Mouse (Mus musculus) ES-E14 (cell line): ENCODE measurements around the gene Spsb1. TPM values are rescaled to one million over a fixed set of nuclear protein-coding genes. Genes with fewer than 3 reads are reported as not detected.
A peak's percentile ranks its signal among the peaks of the same experiment; 100 is the strongest.

Source experiments
- DNase-seq: peaks from one replicate; pipeline ENCODE4 v3.0.0-alpha.2; 2013; ENCODE audit warnings: low read depth, low spot score
- H3K27ac ChIP-seq: 2 replicates; pipeline ENCODE4 v1.5.1; 2012; ENCODE audit warnings: low read depth, mild to moderate bottlenecking, low read length, moderate library complexity, mixed read lengths; ENCODE audit not compliant: poor library complexity, insufficient read depth, severe bottlenecking
- H3K36me3 ChIP-seq: 2 replicates; pipeline ENCODE4 v1.6.1; 2012; ENCODE audit warnings: mild to moderate bottlenecking, low read length, moderate library complexity, mixed read lengths; ENCODE audit not compliant: control insufficient read depth, poor library complexity, insufficient read depth, severe bottlenecking
- H3K4me1 ChIP-seq, 2 experiments: fragments of 150-350 bp in 1 of 2; sonication (generic) in 1 of 2; 2 replicates each; pipeline ENCODE4 v1.6.1; 2012; ENCODE audit warnings: low read length in 2 of 2, mild to moderate bottlenecking in 1 of 2, mixed read lengths in 1 of 2; ENCODE audit not compliant: control insufficient read depth in 2 of 2, insufficient read depth in 2 of 2, poor library complexity in 1 of 2
- H3K4me3 ChIP-seq, 2 experiments: fragments of 150-350 bp in 1 of 2; sonication (generic) in 1 of 2; 2 replicates each; pipeline ENCODE4 v1.5.1; 2012; ENCODE audit warnings: low read length in 2 of 2, low read depth in 1 of 2, mild to moderate bottlenecking in 1 of 2, mixed read lengths in 1 of 2; ENCODE audit not compliant: insufficient read depth in 1 of 2, poor library complexity in 1 of 2, severe bottlenecking in 1 of 2
- H3K9ac ChIP-seq: 2 replicates; pipeline ENCODE4 v1.6.1; 2012; ENCODE audit warnings: low read depth, mild to moderate bottlenecking, low read length, mixed read lengths; ENCODE audit not compliant: poor library complexity, insufficient read depth, severe bottlenecking
- H3K9me3 ChIP-seq: fragments of 150-350 bp; sonication (generic); 2 replicates; pipeline ENCODE4 v1.6.1; 2012; ENCODE audit warnings: low read depth, mild to moderate bottlenecking, low read length; ENCODE audit not compliant: control insufficient read depth, insufficient read depth
- CHD2 ChIP-seq: IDR thresholded peaks from 2 replicates; pipeline ENCODE4 v1.6.1; 2014; ENCODE audit warnings: mild to moderate bottlenecking, low read depth, low read length, inconsistent platforms
- HCFC1 ChIP-seq: IDR thresholded peaks from 2 replicates; pipeline ENCODE4 v1.6.1; 2012; ENCODE audit warnings: low read length, inconsistent platforms, borderline replicate concordance; ENCODE audit not compliant: insufficient read depth
- MAFK ChIP-seq: IDR thresholded peaks from 2 replicates; pipeline ENCODE4 v1.6.1; 2014; ENCODE audit warnings: mild to moderate bottlenecking, low read depth, low read length, inconsistent platforms; ENCODE audit not compliant: insufficient read depth
- ZC3H11A ChIP-seq: IDR thresholded peaks from 2 replicates; pipeline ENCODE4 v1.6.1; 2012; ENCODE audit warnings: low read depth, mild to moderate bottlenecking, inconsistent platforms, low read length, borderline replicate concordance
- ZNF384 ChIP-seq: IDR thresholded peaks from 2 replicates; pipeline ENCODE4 v1.6.1; 2012; ENCODE audit warnings: low read depth, low read length, inconsistent platforms
- in situ Hi-C, 2 experiments: fragments of 600-800 bp; cut with MboI; formaldehyde crosslinking; loops; one replicate each; pipeline ENCODE4 v1.15.1; 2025; ENCODE audit warnings: low sequenced_read_pairs in 2 of 2, inconsistent platforms in 1 of 2; ENCODE audit not compliant: unreplicated experiment in 2 of 2
- total RNA-seq: library from RNA; depleted of rRNA; stranded (reverse); fragments of 300-350 nt; gene quantifications from 2 replicates; pipeline ENCODE4 v1.2.3, GENCODE M21; 2012

The Spsb1 gene
- total RNA-seq, 1 experiment = 12.0 TPM

DNA sequence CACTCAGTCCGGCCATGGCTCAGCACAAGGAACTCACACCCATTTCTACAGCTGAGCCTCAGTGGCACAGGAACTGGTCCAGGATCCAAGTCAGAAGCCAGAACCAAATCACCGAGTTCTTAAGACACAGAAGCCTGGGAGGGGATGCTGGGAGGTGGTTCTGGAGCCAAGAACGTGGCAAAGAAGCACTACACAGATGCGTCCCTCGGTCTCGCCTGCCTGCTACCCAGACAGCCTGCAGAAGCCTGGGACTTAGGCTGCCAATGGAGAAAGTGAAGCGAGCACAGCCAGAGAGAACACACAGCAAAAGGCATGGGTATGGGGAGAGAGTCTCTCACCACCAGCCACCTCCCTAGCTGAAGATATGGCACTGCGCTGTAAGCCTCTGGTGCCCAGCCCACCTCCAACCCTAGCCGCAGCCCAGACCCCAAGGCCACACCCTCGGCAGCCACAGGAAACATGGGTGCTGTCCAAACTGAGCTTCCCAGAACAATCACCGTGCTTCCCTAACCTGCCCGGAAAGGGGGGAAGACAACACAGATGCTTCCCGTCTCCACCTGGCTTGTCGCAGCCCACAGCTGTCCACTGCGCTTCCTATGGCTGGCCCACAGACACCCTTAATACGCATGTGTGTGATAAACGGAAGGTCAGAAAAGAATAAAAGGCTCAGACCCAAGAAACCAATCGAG lies 13.6 kb downstream of the Spsb1 start:
- no peak for DNase-seq
- Histone ChIP-seq H3K4me3 (no peak overlapping the region), H3K9ac (no peak overlapping the region), H3K4me1 (peaks cover 32 to 43% of the 10 kb centered on the region in 2 experiments), H3K27ac (no peak overlapping the region), H3K9me3 (no peaks in the 10 kb centered on the region), H3K36me3 (no peaks in the 10 kb centered on the region; the same call in 1 of the 2 replicates)
- TF ChIP-seq HCFC1 (no peak), MAFK (no peak), CHD2 (no peak), ZNF384 (no peak), ZC3H11A (no peak)
- in situ Hi-C loops = no loop called here

DNA sequence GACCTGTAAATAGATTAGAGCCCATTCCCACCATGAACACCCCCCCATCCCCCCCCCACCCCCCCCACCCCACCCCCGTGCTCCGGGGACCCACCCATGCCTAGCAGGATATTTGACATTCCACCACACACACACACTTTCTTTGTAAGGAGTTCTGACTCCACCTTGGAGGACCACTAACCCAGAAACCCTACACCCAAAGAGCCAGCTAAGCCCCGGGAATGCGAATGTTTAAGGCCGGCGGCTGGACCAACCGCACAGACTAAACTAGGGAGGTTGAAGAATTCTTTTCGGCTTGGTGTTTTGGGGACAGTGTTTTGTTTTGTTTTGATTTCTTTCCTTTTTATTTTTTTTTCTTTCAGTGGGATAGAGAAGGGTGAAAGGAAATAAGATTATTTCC lies 16.1 kb downstream of the Spsb1 start:
- in situ Hi-C loops = no loop called here
- DNase-seq = no peak
- Histone ChIP-seq H3K4me1 (peaks cover 26 to 38% of the 10 kb centered on the region in 2 experiments), H3K27ac (no peak overlapping the region), H3K9ac (no peak overlapping the region), H3K9me3 (no peaks in the 10 kb centered on the region), H3K4me3 (no peak overlapping the region; a peak in 1 of 4 replicates), H3K36me3 (no peaks in the 10 kb centered on the region; the same call in 1 of the 2 replicates)
- TF ChIP-seq ZC3H11A (no peak), ZNF384 (no peak), MAFK (no peak)

DNA sequence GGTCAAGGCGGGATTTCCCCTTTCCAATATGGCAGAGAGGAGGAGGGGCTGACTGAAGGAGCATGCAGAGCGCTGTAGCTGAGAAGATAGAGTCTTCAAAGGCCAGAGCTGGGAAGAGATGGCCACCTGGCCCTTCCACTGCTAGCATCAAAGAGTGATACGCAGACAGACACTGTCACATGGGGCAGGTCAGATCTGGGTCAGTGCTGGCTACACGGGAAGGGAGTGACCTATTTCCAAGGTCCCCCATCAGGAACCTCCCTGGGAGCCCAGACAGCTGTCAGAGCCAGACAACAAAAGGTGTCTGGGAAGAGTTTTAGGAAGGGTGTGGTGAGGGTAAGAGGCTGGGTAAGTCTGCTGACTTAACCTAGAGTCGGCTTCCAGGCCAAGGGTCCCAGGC lies 17.9 kb downstream of the Spsb1 start:
- peak; percentile 84 for DNase-seq
- H3K4me1 ChIP-seq = peaks cover 26 to 30% of the 10 kb centered on the region in 2 experiments
- TF ChIP-seq HCFC1 (no peak), MAFK (0 out of 2 replicates have a peak, but pooled peaks have one; percentile 16), ZNF384 (no peak), ZC3H11A (no peak), CHD2 (peak; percentile 47; the same call in 1 of the 2 replicates)
- no peaks in the 10 kb centered on the region for H3K9me3 ChIP-seq
- H3K9ac ChIP-seq = no peak overlapping the region
- H3K4me3 ChIP-seq = peak overlapping the region in 1 of 2 experiments; percentile 21; a peak in 1 of 4 replicates
- 0 out of 2 replicates have a peak overlapping the region, but pooled peaks have one; percentile 35 for H3K27ac ChIP-seq
- H3K36me3 ChIP-seq = no peaks in the 10 kb centered on the region; the same call in 1 of the 2 replicates
- in situ Hi-C loops = no loop called here

- no peak for DNase-seq
- Histone ChIP-seq H3K9ac (no peak overlapping the region), H3K4me3 (no peak overlapping the region), H3K9me3 (no peaks in the 10 kb centered on the region), H3K36me3 (no peaks in the 10 kb centered on the region; the same call in 1 of the 2 replicates), H3K27ac (no peak overlapping the region), H3K4me1 (peaks cover 23 to 24% of the 10 kb centered on the region in 2 experiments)
- TF ChIP-seq HCFC1 (no peak), ZC3H11A (no peak), ZNF384 (peak; percentile 92), MAFK (no peak), CHD2 (no peak)
- in situ Hi-C loops = no loop called here
Observed at GRCm38 (mm10) chr4:149935470-149935869, 19.4 kb downstream of the Spsb1 start.
